Mouse (Mus musculus) ovary, postnatal 10 days (tissue): Measurements from ENCODE around the gene Manba.
"Not testable (repeated sequence)": the region's sequence is repeated elsewhere in the genome, so short reads cannot be mapped to it uniquely, and the experiment has no call there.

Source experiments
- DNase-seq: peaks from one replicate; pipeline ENCODE4 v3.0.0; 2022; ENCODE audit warnings: low spot score

Gene Manba

DNA sequence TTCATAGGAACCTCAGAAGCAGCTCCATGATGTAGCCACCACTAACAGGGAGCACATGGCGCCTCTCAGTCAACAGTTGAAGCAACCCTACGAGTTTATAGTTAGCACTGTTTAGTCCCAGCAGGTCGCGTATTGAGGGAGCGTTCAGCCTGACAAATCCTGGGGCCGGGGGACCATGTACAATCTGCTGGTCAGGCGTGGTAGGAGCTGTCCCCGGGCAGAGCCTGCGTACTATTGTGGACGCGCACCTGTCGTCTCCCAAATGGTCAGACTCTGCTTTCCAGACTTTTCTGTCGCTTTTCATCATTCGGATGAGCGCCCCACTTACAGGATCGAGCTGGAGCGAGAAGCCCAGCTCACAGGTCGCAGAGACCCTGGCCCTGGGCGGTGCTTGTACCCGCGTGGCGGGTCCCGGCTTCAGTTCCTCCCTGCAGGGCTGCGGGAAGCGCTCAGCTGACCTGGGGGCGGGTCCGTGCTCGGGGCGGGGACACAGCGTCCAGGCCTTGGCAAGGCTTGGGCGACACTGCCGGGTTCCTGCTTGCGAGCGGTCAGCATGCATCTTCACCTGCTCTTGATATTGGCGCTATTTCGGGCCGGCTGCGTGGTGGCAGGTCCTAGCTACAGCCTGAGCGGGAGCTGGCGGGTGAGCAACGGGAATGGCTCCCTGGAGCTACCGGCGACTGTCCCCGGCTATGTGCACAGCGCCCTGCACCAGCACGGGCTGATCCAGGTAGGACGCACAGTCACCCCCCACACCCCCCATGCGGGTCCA is at the start of gene Manba:
Gene Manba, plus strand, starts transcription at position 484 of the 772 bp plus-strand sequence.
- peak; percentile 49 for DNase-seq

DNA sequence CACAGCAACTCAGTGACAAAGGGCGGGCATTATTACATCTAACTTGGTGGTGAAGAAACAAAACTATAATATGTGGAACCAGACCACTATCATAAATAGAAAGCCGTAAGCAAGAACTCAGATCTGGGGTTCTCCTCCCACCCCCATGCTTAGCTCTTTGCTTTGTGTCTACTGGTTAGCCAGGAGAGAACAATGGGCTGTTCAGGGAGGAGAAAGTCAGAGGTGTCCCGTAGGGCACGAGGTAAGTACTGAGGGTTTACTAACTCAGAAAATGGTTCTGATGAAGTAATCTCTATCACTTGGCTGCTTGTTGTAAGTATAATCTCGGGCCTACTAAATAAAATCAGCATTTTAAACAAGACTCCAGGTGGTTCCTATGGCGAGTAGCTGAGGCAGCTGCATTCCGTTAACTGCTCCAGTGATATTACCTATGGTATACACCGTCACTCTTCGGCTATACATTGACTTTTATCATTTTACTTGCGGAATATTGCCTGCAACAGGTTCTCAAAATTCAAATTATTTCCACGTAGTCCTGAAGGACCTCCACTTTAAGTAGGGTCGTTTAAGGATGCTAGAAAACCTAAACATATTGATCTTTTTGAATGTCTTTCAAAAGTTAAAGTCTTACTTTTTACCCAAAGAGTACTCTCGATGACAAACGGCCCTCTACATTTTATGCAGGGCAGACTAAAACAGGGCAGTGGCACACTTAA is 48.4 kb upstream of the Manba start:
- no peak for DNase-seq

DNA sequence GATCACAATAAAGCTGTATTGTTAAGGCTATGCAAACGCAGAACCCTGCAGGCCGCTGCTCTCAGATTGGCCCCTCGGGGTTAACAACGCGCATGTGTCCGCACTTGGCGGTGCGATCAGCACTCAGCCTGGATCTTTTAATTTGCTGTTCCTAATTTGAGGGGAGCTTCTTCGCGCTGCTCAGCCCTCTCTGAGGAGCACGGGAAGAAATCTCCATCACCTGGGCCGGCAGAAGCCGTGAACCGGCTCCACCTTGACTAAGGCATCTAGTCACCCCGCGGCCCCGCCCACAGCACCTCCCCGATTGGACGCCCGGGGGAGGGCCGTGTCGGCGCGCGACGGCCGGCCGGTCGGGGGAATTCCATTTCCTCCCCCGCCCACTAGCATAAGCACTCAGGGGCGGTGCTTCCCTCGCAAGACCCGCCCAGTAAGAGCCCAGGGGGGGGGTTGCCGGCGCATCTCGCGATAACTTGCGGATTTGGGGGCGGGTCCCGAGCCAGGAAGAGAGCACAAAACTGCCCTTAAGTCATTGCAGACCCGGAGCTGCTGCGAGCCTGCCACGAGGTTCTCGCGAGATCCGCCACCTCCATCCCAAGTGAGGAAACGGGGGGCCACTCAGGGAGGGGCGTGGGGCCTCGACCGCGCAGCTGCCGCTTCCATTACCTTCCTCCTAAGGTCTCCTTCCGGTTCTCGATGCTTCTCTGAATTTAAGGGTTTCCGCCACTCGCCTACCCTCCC is 47.5 kb upstream of the Manba start, which contains the start of gene Ube2d3:
Gene Ube2d3, plus strand, starts transcription at position 392 of the 738 bp plus-strand sequence.
- DNase-seq: peak; percentile 89

DNA sequence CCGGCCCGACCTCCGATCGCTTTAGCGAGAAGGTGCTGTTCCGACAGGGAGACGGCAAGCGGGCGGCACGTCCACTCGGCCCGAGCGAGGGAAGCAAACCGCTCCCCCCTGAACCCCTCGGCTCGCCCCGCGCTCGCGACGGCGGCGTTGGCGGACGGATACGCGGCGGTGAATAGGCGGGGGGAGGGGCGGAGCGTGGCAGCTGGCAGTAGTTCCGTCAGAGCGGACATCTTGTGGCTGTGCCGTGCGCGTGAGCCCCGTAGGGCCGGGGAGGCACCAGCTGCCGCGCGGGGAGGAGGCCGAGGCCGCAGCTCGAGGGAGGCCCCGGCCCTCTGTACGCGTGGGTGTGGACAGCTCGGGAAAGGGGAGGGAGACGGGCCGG is 46.9 kb upstream of the Manba start:
- DNase-seq: peak; percentile 97

DNA sequence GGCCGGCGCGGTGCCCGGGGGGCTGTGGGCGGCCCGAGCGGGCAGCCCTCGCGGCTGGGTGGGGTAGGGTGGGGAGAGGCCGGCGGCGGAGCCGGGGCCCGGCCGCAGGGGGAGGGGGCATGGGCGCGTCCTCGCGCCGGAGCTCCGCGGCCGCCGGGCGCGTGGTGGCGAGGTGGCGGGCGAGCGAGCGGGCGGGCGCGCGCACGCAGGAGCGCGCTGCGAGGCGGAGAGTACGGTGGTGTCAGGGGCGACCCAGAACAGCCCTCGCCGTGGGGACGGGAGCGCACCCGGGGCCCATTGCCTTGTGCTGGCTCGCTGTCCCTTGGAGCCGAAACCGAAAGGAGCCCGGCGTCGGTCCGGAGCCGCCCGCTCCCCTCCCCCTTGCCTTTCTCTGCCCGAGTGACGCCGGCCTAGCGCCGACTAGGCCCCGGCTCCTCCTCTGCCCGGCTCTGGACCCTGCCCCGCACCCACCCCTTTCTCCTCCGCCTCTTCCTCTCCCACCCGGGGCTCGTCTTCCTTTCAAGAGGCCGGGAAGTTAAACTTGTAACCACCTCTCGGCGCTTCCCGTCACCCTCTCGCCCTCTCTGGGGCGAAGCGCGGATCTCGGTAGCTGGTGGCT is 46.4 kb upstream of the Manba start:
- peak; percentile 59 for DNase-seq

DNA sequence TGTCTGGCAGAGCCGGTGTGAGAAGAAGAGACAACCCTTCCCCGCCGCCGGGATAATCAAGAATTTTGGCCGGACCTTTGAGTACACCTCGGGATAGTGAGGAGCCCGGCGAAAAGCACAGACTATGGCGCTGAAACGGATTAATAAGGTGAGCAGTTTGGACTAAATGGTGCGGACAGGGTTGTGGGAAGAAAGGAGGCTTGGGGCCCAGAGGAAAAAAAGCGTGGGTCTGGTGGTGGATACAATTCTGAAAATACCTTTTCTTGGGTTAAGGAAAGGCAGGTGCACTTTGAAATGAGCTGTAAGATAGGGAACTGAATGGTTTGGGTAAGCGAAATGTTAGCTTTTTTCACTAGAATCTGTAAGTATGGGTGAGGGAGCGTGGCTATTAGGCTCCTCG is 45.8 kb upstream of the Manba start:
- DNase-seq: no peak

DNA sequence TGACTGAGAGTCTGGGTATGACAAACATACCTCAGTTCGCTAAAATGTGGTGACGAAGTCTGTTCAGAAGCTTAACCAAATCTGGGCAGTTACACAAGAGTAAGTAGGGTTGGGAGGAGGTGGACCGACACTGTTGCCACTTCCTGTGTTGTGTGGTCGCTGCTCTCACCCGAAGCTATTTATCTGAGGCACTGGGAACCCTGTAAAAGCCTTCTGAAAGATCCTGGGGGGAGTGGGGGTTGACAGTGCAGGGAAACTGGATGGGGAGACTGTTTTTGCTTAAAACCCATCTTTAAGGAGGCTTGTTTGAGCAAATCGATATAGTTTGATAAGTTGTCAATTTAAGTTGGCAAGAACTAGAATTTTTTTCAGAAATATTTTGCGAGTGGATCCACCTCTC is 45.2 kb upstream of the Manba start:
- no peak for DNase-seq

DNA sequence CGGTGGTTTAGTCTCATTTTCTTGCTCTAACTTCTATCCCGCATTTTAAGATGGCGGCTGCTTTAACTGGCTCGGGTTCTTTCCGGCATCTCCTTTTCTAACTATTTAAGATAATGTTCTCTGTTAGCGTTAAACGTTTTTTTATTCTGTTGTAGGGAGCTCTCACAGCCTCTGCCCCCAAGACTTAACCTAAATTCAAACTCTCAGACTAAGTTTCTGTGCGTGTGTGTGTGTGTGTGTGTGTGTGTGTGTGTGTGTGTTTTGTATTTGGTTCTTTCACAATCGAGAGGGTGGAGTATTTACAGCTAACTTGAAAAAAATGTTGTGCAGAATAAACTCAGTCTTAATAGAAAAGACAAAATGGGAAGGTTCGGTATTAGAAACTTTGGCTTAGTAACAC is 44.8 kb upstream of the Manba start:
- no peak for DNase-seq

DNA sequence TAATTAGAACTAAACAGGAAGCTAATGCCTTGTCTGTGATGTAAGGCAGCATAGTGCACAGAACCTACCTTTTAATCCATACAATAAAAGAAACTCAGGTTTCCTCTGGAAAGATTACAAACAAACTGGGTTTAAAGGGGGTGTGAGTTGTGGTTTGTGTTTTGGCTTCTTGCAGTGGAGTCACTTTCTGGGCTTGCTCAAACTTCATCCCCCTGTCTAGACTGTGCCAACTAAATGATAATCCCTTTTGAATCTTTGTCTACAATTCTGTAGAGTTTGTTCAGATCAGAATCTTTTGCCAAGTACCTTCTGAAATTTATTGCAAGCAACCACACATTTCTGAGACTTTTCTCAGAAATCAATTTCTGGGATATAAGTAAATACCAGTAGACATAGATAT is 40.5 kb upstream of the Manba start:
- no peak for DNase-seq

DNA sequence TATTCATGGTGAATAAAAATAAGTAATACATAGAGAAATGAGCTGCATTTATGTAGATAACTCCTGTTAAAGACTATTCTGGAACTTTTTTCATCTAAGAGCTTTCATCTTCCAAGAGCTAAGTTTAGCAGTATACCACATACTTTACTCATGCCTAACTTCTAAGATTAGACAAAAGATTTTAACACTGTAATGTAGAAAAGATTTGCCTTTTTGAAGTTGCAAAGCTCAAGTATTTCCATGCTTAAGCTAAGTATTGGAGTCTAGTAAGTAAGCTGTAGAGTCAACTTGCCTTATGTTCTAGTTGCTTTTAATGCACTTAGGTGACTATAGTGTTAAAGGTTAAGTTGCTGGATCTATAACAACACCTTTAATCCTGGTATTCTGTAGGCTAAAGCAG is 26.4 kb upstream of the Manba start:
- DNase-seq: no peak

DNA sequence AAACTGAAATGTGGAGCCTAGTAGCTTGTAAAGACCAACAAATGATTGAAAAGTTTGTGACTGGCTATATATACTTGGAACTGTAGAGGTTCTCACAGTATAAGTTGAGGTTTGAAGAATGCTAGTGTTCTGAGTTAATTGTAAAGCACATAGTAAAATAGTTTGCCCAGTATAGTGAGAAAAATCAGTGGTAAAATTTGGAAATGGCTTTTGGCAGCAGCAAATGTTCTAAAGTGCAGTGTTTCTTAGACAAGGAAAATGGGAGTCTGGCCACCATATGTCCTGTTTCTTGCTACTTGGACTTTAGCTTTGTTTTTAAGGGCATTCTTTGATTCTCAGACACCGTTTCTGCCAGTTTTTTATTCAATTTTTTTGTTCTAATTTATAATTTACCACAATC is 17.0 kb upstream of the Manba start:
- DNase-seq: no peak

DNA sequence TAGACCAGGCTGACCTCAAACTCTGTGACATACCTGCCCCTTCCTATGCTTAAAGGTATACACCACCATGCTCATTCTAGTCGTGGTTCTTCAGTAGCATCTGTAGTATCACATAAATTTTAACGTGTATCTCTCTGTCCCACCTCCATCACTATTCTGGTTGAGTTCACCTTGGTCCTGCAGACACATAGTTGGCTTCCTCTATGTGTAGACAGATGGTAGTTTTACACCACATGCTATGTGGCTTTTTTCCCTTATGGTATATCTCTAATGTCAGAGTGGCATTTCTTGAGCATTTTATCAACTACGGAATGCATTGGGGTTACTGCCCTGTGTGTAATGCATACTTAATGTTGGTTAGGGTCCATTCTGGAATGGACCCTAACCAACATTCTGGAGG is 16.3 kb upstream of the Manba start:
- DNase-seq: no peak

DNA sequence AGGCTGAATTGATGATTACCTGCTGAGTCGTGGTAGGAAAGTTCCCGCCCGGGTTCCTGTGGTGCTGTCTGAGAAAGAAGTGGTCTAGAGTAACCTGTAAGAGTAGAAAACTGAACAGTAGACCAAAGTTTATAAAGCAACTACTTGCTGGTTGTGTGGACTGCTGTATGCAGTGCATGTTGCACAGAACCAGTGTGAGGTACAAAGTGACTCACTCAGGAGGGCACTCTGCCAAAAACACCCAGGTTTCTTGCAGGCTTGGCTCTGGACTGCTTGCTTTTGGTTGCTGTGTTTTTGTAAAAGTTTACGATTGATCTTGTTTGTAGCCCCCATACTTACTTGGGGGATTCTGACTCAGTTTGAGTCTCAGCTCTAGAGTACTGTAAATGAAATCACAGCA is 15.4 kb upstream of the Manba start:
- DNase-seq: peak; percentile 27

DNA sequence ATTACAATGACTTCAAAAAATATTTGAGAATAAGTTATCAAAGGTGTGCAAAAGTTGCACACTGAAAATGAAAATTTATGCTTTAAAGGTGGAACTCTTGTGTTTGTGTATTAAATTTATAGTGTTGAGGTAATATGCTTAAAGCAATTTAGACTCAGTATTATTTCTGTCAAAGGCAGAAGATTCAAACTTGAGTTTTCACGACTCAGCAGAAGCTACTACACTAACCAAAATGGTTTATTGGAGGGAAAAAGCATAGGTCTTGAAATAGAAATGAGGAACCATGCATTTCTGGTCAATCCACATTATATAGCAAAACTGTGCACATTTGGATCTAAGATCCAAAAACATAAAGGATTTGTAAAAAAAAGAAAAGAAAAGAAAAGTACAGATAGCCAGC is 14.6 kb upstream of the Manba start:
- no peak for DNase-seq

DNA sequence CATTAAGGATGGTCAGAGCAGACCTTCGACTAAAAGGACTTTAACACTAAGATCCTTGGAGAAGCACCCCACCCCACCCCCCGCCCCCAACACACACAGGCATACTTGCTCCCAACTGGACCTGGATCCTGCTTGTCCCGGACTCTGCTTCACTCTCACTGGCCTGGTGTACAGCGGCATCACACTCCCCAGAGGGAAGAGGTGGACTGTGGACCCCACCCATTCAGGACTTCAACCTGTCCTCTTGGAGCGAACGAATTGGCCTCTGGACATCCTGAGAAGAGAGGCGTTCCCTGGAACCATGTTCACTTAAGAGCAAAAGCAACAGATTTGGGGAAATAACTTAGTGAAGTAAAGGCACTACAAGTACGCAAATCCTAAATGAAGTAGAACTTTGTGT is 10.4 kb upstream of the Manba start:
- no peak for DNase-seq

DNA sequence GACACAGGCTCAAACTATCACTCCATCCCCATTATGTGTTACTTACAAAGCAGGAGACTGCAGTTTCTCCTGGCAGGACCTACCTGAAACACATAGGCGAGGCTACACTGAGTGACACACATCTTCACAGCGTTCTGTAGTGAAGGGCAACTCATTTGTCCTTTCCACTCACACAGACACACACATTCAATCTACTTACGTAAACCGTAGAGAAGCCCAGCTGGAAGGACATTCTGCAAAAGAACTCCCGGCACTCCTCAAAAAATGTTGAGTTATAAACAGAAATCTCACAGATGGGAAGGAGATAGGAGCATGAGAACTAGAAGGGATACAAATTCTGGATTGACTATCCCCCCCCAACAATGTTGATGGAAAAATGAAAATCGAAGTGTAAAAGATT is 9.1 kb upstream of the Manba start:
- no peak for DNase-seq

DNA sequence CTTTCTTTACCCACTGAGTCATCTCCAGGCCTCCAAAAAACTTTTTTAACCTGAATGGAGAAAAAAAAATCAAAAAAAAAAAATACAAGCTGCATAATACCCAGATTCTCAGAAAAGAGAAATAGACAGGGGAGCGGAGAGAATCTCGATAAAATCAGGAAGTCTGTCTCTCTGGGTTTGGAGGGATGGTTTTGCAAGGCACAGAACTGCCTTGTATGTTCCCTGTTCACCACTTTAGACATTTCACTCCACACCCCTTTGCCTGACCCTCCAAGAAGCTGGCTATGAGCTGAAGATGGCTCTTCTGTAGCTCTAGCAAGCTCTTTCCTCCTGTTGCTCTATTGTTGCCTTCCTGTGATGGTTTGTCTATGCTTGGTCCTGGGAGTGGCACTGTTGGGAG is 8.4 kb upstream of the Manba start:
- DNase-seq: no peak

DNA sequence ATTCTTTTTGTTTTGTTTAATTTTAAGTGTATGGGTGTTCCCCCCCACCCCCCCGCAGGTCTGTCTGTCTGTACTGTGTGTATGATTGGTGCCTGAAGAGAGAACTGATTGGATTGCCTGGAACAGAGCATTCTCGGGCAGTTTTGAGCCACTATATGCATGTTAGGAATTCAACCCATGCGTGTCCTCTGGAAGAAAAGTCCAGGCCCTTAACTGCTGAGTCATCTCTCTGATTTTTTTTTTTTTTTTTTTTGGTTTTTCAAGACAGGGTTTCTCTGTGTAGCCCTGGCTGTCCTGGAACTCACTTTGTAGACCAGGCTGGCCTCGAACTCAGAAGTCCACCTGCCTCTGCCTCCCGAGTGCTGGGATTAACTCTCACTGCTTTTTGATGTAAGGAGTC is 6.3 kb upstream of the Manba start:
- not testable (repeated sequence) for DNase-seq

DNA sequence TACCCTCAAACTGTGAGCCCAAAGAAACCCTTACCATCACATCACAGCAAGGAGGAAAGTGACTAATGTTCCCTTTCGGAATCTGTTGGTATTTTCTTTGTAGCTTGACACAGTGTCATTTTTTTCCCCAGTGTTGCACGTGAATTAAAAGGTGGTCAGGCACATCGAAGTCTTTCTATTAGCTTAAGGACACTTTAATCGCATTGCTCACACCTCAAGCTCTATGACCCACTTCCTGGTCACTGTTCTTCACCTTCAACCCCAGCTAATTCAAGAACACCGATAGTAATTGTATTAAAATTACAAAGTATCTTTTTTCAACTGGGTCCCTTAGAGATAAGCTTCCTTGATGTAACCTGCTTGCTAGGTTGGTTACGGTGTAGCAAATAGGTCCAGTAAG is 4.6 kb upstream of the Manba start:
- DNase-seq: no peak

DNA sequence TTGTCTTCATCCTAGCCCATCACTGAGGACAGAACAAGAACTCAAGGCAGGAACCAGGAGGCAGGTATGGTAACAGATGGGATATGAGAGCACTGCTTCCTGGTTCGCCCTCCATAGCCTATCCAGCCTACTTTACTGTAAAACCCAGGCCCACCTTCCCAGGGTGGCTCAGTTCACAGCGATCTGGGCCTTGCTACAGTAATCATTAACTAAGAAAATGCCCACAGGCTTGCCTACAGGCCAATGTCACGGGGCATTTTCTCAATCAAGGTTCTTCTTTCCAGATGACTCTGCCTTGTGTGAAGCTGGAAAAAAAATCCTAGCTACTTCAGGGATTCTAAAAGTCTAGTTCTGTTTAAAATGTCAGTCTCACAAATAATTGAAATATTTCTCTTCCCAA is 3.8 kb upstream of the Manba start:
- no peak for DNase-seq

DNA sequence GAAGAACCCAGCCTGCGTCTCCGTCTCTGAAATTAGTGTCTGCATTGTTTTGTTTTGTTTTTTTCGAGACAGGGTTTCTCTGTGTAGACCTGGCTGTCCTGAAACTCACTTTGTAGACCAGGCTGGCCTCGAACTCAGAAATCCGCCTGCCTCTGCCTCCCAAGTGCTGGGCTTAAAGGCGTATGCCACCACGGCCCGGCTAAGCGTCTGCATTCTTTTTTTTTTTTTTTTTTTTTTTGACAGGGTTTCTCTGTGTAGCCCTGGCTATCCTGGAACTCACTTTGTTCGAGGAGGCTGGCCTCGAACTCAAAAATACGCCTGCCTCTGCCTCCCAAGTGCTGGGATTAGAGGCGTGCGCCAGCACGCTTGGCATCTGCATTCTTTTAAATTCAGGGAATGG is 761 bp upstream of the Manba start:
- DNase-seq: not testable (repeated sequence)

DNA sequence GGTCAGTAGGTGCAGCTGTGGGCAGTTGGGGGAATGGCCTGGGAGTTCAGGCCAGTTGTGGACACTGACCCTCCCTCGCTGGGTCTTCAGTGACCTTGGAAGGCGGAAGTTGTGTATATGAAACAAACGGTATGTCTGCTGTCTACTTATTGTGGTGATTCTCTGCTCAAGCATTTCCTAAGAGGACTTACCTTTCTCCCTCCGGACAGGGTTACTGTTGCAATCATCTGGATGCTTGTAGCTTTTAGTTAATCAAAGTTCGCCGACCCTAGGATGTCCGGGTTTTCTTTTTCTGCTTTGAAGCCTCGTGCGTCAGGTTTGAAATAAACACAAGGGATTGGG is 460 bp downstream of the Manba start:
- no peak for DNase-seq

DNA sequence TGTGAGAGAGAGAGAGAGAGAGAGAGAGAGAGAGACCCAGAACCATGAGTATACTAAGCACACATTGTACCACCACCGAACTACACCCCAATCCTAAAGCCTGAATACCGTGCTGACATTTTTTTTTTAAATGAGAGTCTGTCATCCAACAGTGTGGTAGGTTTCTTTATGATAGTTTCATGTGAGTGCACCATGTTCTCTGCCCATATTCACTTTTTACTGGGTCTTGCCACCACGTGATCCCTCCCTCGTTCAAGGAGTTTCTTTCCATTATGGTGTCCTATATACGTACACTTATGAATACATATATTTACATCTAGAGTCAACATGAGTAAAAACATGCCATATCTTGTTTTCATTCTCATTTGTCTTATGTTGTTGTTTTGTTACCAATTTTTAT is 940 bp downstream of the Manba start:
- no peak for DNase-seq
